Mouse (Mus musculus) bone marrow macrophage, adult 2 months (primary cell): Measurements from ENCODE around the gene Add1.

Experiments
- CTCF ChIP-seq: IDR thresholded peaks from 2 replicates; pipeline ENCODE4 v1.5.1; 2012; ENCODE audit warnings: low read depth, mild to moderate bottlenecking, low read length, moderate library complexity
- POLR2A ChIP-seq: IDR thresholded peaks from 2 replicates; pipeline ENCODE4 v1.6.1; 2012; ENCODE audit warnings: mild to moderate bottlenecking, low read depth, low read length, borderline replicate concordance

- no peak for TF ChIP-seq CTCF
- TF ChIP-seq POLR2A, result no peak
Observed at GRCm38 (mm10) chr5:34528724-34529123, 44.7 kb upstream of the Add1 start.
